Mouse (Mus musculus) E14TG2a.4 (cell line): ENCODE measurements at regions not wholly inside any gene's neighbourhood (a gene's known extent, or its start where the extent isn't known, plus 50 kb on each side); places are given as distances from the start of the nearest gene placed in this dataset.

Experiments
- CTCF ChIP-seq: conservative IDR thresholded peaks from 2 replicates; pipeline ENCODE4 v1.5.1; 2014; ENCODE audit warnings: low read length
- NANOG ChIP-seq: IDR thresholded peaks from 2 replicates; pipeline ENCODE4 v1.6.1; 2014; ENCODE audit warnings: borderline replicate concordance, low read length, mixed read lengths

- TF ChIP-seq CTCF: no peak
- no peak for TF ChIP-seq NANOG
These were observed 169.9 kb upstream of the Gmds start for GRCm38 (mm10) chr13:32508447-32508846.
